Mouse (Mus musculus) lung, adult 2 months (tissue): ENCODE data around the gene Utp18. TPM values are rescaled to one million over a fixed set of nuclear protein-coding genes. Genes with fewer than 3 reads are reported as not detected.
A peak's percentile ranks its signal among the peaks of the same experiment; 100 is the strongest.

Experiments
- DNase-seq: peaks from one replicate; pipeline ENCODE4 v3.0.0; 2022
- H3K4me1 ChIP-seq: fragments of 200-500 bp; 2 replicates; pipeline ENCODE4 v1.6.1; 2011; ENCODE audit warnings: low read length; ENCODE audit not compliant: control insufficient read depth, insufficient read depth
- H3K4me3 ChIP-seq: fragments of 200-500 bp; replicated peaks from 2 replicates; pipeline ENCODE3; 2011; ENCODE audit warnings: low read depth, mild to moderate bottlenecking, control low read depth, low read length; ENCODE audit errors: extremely low read depth
- CTCF ChIP-seq: fragments of 200-500 bp; IDR thresholded peaks from 2 replicates; pipeline ENCODE4 v1.5.1; 2011; ENCODE audit warnings: mild to moderate bottlenecking, low read length, control low read depth; ENCODE audit not compliant: insufficient read depth
- POLR2A ChIP-seq: fragments of 200-500 bp; IDR thresholded peaks from 2 replicates; pipeline ENCODE4 v1.6.1; 2011; ENCODE audit warnings: low read depth, mild to moderate bottlenecking, control low read depth, low read length, borderline replicate concordance; ENCODE audit errors: extremely low read depth
- WGBS: fragments of 180-500 bp; shearing (Covaris S2); methylation state at CpG from one replicate; pipeline ENCODE4 v1.1.7; 2018; 5-methylcytosine and 5-hydroxymethylcytosine counted together
- polyA plus RNA-seq: library from polyadenylated mRNA; depleted of rRNA; stranded (reverse); fragments of >200 nt; gene quantifications from 2 replicates; pipeline ENCODE4 v1.2.3, GENCODE M21; 2012; rRNA removed

Gene Utp18
- polyA plus RNA-seq, 1 experiment = 2.5 TPM

GRCm38 (mm10) chr11:93835800-93836199 is 49.8 kb downstream of the Utp18 start:
- no peak for DNase-seq
- TF ChIP-seq POLR2A = no peak
- no peak for TF ChIP-seq CTCF
- H3K4me3 ChIP-seq = no peak overlapping the region
- 44% methylated on average over 2 of the region's 2 CpGs for WGBS
- H3K4me1 ChIP-seq = no peaks in the 10 kb centered on the region

DNA sequence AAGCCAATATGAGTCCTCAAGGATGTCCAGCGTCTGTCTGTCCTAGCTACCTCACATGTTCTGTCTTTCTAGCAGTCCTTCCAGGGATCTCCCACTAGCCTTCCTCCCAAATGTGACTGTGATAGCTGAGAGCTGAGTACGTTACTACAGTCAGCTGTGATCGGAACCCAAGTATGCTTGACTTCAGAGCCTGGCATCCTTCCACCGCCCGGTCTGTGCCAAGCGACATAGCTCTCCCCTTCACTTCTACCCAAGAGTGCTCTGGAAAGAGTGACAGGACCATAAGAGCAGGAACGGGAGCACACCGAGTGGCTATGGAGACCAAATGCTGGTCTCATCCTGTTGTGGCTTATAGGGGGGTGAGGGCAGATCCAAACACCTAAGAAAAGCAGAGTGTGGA is 55.6 kb downstream of the Utp18 start:
- DNase-seq = no peak
- no peaks in the 10 kb centered on the region for H3K4me1 ChIP-seq
- 66% methylated on average over 8 of the region's 8 CpGs for WGBS
- no peak overlapping the region for H3K4me3 ChIP-seq
- TF ChIP-seq POLR2A (no peak), CTCF (no peak)

DNA sequence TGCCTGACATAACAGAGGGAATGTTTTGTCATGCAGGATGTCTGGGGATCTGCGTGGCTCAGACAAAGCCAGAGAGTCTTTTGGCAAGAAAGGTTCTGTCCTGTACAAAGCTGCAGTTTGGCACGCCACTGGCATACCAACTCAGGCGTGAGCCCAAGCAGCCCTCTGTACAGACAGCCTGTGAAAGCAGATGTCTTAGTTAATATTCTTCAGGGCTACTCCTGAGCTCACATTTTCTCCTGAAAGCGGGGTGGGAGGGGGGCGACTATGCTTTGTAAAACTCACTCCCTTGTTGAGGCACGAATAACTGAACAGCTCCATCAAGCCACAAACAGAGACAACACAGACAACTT is 56.3 kb downstream of the Utp18 start:
- Histone ChIP-seq H3K4me1 (no peaks in the 10 kb centered on the region), H3K4me3 (no peak overlapping the region)
- no peak for TF ChIP-seq POLR2A
- TF ChIP-seq CTCF = no peak
- 73% methylated on average over 6 of the region's 6 CpGs for WGBS
- DNase-seq = no peak

DNA sequence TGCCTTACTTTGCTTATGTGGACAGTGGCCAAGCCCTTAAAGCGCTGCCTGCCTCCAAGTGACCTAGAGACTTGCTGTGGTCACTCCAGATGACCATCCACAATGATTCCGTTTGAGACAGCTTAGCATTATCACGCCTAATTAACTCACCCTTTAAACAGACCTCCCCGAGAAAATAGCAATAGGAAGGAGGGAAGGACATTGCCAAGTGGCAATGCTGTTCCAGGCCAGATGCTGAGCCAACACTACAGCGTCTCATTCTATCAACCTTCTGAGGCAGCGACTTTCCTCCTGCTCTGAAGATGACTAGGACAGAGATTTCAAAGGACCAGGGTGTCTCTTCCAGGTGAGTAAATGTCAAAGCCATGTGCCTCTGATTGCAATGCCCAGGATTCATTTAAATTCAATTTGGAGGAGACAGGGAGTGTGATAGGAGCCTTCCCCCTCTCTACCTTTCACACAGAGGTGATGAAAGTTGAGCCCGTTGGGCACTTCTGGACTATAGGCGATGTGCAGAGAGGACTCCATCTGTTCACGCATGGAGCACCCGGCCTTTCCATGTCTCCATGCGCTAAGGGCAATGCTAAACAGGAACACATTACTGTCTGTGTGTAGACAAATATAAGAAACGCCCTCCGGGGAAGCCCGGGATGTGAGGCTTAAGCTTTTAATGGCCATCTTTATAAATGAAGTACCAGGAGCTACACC is 56.8 kb downstream of the Utp18 start:
- no peak for TF ChIP-seq CTCF
- no peak for TF ChIP-seq POLR2A
- 73% methylated on average over 14 of the region's 14 CpGs for WGBS
- no peak for DNase-seq

DNA sequence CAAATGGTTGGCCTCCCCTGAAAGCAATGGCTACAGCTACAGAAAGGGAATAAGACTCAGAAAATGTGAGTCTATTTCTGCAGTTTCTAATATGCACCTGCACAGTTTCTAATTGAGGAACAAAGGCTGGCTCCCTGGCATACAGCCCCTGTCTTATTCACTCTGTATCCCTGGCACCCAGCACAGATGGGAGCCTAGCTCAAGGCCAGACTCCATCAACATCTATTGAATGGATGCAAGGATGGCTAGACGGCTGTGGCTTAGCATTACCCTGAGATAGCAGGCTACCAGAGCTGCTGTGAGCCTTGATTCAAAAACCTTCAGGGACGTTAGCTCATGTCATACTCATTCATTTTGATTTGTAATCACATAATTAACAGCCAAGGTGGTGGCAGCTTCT is 63.3 kb downstream of the Utp18 start:
- 74% methylated on average over 2 of the region's 2 CpGs for WGBS
- TF ChIP-seq CTCF (no peak), POLR2A (no peak)
- no peak for DNase-seq
- Histone ChIP-seq H3K4me3 (no peak overlapping the region), H3K4me1 (no peaks in the 10 kb centered on the region)

More for the DNA sequence above, 56.8 kb downstream of the Utp18 start:
- Histone ChIP-seq H3K4me3 (no peak overlapping the region), H3K4me1 (no peaks in the 10 kb centered on the region)

DNA sequence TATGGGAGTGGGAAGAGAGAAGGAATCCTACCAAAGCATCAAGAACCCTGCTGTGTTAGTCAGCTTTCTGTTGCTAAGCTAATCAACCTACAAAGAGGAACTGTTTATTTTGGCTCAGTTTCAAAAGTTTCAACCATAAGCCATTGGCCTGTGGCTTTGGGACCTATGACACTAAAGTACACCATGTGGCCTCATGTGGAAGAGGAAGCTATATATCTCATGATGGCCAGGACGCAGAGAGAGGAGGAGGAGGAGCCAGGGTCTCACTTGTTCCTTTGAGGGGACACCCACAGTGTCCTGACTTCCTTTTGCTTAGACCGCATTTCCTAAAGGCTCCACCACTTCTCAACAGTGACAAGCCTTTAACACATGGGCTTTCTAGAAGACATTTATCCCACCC is 64.0 kb downstream of the Utp18 start:
- no peak for DNase-seq
- 36% methylated on average over 2 of the region's 2 CpGs for WGBS

GRCm38 (mm10) chr11:93817966-93818738 is 67.4 kb downstream of the Utp18 start:
- no peak for DNase-seq
- 30% methylated on average over 15 of the region's 15 CpGs for WGBS
- Histone ChIP-seq H3K4me3 (no peak overlapping the region), H3K4me1 (no peaks in the 10 kb centered on the region)
- TF ChIP-seq CTCF (no peak), POLR2A (no peak)

More for the DNA sequence above, 64.0 kb downstream of the Utp18 start:
- Histone ChIP-seq H3K4me3 (no peak overlapping the region), H3K4me1 (no peaks in the 10 kb centered on the region)
- TF ChIP-seq CTCF (no peak), POLR2A (no peak)

- no peak for DNase-seq
- Histone ChIP-seq H3K4me1 (no peaks in the 10 kb centered on the region), H3K4me3 (no peak overlapping the region)
- WGBS = 82% methylated on average over 4 of the region's 4 CpGs
- TF ChIP-seq POLR2A (no peak), CTCF (no peak)
Observed at GRCm38 (mm10) chr11:93812955-93813354, 72.6 kb downstream of the Utp18 start.

DNA sequence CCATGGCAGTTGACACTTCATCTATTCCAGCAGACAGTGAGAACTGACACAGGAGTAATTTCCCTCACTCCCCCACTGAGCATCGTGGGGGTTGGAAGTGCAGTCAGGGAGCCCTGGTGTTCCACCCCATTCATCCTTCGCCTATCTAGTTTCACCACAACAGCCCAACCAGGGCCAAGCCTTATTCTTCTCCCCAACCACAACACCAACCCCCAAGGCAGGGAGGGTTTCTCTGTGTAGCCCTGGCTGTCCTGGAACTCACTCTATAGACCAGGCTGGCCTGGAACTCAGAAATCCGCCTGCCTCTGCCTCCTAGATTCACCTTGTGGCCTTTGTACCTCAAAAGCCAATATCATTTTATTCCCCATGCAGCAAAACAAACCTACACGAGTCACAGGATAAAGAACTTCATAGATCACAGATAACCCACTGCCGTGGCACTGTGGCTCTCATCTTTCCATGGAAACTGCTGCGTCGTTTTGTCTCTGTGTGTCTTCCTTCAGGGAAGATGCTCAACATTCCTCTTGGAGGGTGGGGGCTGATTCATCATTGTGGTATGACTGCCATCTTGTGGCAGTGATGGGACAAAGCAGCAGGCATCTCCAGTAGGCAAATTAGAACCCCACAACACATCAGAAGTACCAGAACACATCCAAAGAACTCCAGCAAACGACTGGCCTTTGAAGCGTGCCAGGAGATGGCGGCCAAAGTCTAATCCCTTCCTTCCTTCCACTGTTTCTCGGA is 73.3 kb downstream of the Utp18 start:
- 28% methylated on average over 11 of the region's 11 CpGs for WGBS
- no peaks in the 10 kb centered on the region for H3K4me1 ChIP-seq
- peak; percentile 63 for TF ChIP-seq CTCF
- no peak for TF ChIP-seq POLR2A
- peak; percentile 4 for DNase-seq
- no peak overlapping the region for H3K4me3 ChIP-seq

Other genes starting within 250 kb of the Utp18 start
- 2.7 and 4.8 TPM in 2 replicates for gene Mbtd1, start 86 bp upstream of the Utp18 start, polyA plus RNA-seq
- 107 and 124 TPM in 2 replicates for gene Nme2, start 70.5 kb upstream of the Utp18 start, polyA plus RNA-seq
- gene Gm20390, start 82.5 kb upstream of the Utp18 start, polyA plus RNA-seq = 8.2 and 8.5 TPM in 2 replicates
- 42.7 and 73.7 TPM in 2 replicates for gene Nme1, start 82.8 kb upstream of the Utp18 start, polyA plus RNA-seq
- 23.1 and 33.9 TPM in 2 replicates for gene Spag9, start 110.3 kb upstream of the Utp18 start, polyA plus RNA-seq